Mouse (Mus musculus) 3134 (cell line): ENCODE measurements around the gene Clasp1.

Source experiments
- DNase-seq: peaks from one replicate; pipeline ENCODE4 v3.0.0-alpha.2; 2011; ENCODE audit warnings: low spot score; ENCODE audit not compliant: insufficient read length; ENCODE audit errors: extremely low read depth

The Clasp1 gene

GRCm38 (mm10) chr1:118446006-118446405 is 57.1 kb downstream of the Clasp1 start:
- DNase-seq: no peak

- DNase-seq: peak; percentile 38
These were observed 58.3 kb downstream of the Clasp1 start for GRCm38 (mm10) chr1:118447131-118447530.

DNA sequence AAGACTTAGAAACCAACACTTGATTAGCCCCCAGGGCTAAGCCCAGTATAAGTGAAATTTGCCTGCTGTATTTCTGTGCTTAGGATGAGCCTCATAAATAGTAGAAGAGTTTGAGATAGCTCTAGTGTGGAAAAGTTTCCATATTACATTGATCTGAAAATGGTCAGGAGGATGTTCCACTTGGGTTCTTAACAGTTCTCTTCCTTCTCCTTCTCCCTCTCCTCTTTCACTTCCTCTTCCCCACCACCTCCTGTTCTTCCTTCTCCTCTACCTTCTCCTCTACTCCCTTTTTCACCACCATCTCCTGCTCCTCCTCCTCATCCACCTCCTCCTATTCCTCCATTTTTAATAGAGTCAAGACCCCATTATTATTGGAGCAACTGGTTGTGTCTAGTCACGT is 59.4 kb downstream of the Clasp1 start:
- no peak for DNase-seq

GRCm38 (mm10) chr1:118450891-118451450 is 62.1 kb downstream of the Clasp1 start:
- no peak for DNase-seq

- DNase-seq: peak; percentile 38
These were observed 64.7 kb downstream of the Clasp1 start for GRCm38 (mm10) chr1:118453577-118453976.

GRCm38 (mm10) chr1:118454817-118455216 is 66.0 kb downstream of the Clasp1 start:
- DNase-seq: no peak

DNA sequence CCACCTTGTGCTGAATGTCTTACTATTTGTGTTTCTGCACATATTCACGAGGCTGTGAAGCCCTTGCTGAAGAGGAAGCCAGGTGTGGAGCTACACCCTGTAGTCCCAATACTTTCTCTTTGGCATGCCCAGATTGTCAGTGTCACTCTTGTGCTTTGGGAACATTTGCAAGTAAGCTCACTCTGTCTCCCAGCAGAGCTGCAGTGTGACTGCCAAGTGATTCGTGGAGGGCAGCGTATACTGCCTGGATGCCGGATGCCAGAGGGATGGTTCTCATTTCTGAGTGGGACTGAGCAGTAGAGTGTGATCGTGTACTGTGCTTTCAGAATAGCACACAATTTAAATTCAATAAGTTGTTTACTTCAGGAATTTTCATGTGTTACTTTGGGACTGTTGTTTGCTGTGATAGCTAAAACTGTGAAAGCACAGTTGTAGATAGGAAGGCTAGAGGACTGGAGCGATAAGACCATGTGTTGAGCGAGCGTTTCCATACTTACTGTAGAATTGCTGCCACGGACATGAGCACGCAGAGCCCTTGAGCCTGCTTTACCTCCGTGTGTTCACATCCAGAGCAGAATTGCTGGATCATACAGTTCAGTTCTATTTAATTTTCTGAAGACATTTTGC is 68.5 kb downstream of the Clasp1 start:
- DNase-seq: no peak

DNA sequence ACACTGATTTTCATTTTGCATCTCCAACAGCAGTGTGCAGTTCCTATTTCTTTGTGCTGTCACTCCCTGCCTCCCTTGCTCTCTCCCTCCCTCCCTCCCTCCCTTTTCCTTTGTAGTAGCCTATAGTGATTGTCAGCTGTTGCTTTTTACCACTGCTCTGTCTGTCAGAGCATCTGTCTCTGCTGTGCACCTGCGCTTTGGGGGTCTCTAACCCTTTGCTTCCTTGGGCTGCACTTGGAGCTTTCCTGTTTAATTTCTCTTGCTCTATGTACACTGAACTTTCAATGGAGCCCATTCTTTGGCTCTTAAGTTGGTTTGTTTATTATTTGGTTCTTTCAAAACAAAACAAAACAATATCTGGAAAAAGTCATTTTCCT is 69.0 kb downstream of the Clasp1 start:
- DNase-seq: no peak

- DNase-seq: no peak
These were observed 69.4 kb downstream of the Clasp1 start for GRCm38 (mm10) chr1:118458279-118458678.

- DNase-seq: peak; percentile 75
These were observed 70.4 kb downstream of the Clasp1 start for GRCm38 (mm10) chr1:118458963-118459920.

GRCm38 (mm10) chr1:118460716-118461115 is 71.9 kb downstream of the Clasp1 start:
- DNase-seq: no peak

DNA sequence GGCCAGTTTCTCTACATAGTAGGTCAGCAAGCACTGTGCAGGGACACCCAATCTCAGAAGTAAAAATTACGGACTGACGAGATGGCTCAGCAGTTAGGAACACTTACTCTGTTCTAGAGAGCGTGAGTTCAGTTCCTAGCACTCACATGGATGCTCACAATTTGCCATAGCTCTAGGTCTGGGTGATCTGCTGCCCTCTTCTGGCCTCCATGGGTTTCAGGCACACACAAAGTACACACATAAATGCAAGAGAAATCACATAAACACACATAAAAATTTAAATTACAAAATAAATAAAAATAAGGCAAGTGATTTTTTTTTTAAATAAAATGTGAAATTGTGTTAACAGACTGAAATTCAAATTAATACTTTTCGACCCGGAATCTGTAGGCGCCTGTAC is 77.2 kb downstream of the Clasp1 start:
- DNase-seq: no peak

GRCm38 (mm10) chr1:118472386-118472785 is 83.5 kb downstream of the Clasp1 start:
- DNase-seq: no peak

- no peak for DNase-seq
These were observed 88.1 kb downstream of the Clasp1 start for GRCm38 (mm10) chr1:118476919-118477318.

- DNase-seq: no peak
These were observed 90.4 kb downstream of the Clasp1 start for GRCm38 (mm10) chr1:118479246-118479645.

DNA sequence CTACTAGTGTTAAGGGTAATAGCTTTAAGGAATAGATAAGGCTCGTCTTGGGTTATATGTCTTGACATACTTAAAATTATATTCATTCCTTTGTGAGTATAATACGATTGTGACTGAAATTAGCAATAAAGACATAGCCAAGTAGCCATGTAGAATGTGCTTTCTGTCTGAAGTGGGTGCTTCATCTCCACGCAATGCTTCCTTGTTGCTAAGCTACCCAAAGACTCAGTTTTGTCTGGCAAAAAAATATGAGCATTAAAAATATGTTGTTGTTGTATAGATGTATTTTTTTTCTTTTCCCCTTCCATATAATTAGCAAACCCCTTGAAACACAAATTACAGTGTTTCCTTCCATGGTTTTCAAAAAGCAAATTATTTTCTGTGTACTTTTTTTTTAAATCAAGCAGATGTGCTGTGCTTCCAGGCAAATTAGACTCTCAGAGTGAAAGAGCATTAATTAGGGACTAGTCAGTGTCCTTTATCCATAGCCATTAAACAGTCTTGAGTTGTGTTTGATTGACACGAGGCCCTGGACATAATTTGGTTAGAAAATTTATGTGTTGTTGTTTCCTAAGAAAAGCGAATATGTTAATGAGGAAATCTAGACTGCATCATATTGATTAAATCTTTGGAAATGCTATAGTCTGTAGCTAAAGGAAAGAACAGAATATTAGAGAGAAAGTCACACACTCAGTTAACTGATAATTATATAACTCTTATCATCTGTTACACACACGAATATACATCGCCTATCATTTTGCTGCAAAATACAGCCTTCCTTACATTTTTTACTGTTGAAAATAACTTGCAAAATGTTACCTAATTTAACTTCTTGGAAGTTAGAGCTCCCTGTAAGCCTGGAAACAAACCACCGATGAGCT is 91.9 kb downstream of the Clasp1 start:
- DNase-seq: no peak

DNA sequence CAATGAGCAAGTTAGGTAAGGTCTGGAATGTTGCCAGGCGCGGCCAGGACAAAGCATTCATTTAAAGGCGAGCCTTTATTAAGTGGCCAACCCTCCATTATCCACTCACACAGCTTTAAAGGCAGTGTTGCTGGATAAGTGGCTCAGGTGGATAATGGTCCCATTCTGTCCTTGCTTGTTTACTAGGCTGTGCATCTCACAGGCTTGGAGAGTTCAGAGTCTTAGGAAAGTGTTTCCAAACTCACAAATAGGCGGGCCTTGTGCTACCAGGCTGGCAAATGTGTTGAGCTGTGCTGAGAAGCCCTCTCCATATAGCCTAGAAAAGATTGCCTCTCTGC is 92.5 kb downstream of the Clasp1 start:
- DNase-seq: no peak

GRCm38 (mm10) chr1:118481703-118482102 is 92.8 kb downstream of the Clasp1 start:
- no peak for DNase-seq

DNA sequence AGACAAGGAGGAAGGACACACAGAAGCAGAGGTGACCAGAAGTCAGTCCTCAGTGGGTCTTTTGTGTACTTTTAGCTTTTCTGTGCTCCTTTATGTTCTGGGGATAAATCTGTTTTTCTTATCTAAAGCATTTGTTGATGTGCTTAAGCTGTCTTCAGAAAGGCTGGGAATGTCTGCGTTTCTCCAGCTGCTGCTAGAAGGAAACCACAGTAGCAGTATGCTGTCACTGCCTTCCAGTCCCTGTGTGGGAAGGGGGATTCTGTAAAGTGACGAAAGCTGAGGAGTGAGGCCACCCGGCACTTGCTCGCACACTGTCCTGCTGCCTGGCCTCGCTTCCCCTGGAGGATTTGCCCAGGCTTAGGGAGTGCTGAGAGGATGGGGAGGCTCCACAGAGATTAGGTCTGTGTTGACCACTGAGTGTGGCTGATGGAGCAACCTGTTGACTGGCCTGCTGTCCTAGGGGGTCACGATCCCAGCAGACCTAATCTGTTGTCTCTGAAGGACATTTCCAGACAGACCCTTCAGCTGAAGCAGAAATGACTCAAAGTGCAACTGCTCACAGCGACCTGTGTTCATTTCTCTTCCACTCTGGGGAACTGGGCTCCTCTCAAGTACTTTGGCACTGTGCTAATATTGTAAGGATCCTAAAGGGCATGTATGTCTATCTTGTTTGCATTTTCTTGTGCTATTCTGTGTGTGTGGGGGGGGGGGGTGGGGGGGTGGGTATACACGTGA is 93.6 kb downstream of the Clasp1 start:
- no peak for DNase-seq

- DNase-seq: no peak
These were observed 94.7 kb downstream of the Clasp1 start for GRCm38 (mm10) chr1:118483504-118484096.
